ENCODE assay signal across 8 mouse cellular contexts in the genomic region with DNA sequence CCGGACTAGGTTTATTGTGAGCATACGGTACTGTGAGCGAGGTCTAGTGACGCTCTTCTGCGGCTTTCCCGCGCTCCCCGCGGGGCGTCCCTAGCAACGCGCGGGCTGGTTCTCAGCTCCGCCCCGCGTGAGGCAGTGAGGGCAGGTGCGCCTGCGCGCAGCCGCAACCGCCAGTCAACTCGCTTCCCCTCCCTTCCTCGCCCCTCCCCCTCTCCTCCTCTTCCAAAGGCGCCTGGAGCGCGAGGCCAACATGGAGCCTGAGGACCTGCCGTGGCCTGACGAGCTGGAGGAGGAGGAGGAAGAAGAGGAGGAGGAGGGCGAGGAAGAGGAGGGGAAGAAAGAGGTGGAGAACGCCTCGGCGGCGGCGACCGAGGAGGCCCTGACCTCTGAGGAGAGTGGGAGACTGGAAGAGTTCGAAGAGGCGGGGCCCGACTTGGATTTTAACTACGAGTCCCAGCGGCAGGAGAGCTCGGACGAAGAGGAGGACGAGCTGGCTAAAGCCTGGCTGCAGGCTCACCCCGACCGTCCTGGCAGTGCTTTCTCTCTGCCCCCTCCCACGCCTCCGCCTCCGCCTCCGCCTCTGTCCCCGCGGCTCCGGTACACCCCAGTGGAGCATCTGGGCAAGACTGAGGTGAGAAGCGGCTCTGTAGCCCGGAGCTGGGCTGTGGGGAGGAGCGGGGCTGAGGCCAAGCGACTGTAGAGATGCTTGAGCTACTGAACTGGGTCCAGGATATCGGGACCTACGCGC. TPM values are rescaled to one million over a fixed set of nuclear protein-coding genes. Genes with fewer than 3 reads are reported as not detected.
DNase-seq lines count a peak whose midpoint lies in the region; ATAC-seq lines count a peak whose summit lies in the region.

A gene (plus strand): TSS at position 136 of the 748 bp plus-strand sequence.

- peak; percentile 96 for DNase-seq in adipocyte (ENCODE audit: low spot score)
- peak; percentile 98 for DNase-seq in embryo, embryonic 10 days (ENCODE audit: low spot score)
- peak; percentile 92 for DNase-seq in gastrocnemius, postnatal 10 days
- peak; percentile 96 for DNase-seq in induced T-regulatory cell, adult 2 months (ENCODE audit: low read depth)
- DNase-seq in left cerebral cortex, adult 9 months (ENCODE audit: low spot score in 2 of 2) = peak; percentile 70 to 91
- DNase-seq in right cerebral cortex, postnatal 14 days = peak; percentile 98
- peak; percentile 93 for DNase-seq in urinary bladder, postnatal 36 days (ENCODE audit: low spot score in 2 of 2)

- ATAC-seq in megakaryocyte progenitor cell, adult 5-6 weeks (replicated peaks; ENCODE audit: poor library complexity) = peak; percentile 96

RNA-seq across cellular contexts. Expression of the gene that starts here (rescaled TPM):
- 1 to 10 TPM; 2.1 to 3.3 TPM for total RNA-seq in gastrocnemius, postnatal 10 days (2021)
- 23.2 and 32.3 TPM in 2 replicates for total RNA-seq in megakaryocyte progenitor cell, adult 5-6 weeks (2015)
- 14.4 and 19.4 TPM in 2 replicates for total RNA-seq in megakaryocyte progenitor cell, adult 5-6 weeks (2017)

Comparison
In these comparisons a context has a peak if more than half of its experiments do, and no peak if none do; other contexts are left out.
1. Peak in every context shown above with its lines: DNase-seq and ATAC-seq.